Mouse (Mus musculus): ENCODE data around the gene Lims1. TPM values are rescaled to one million over a fixed set of nuclear protein-coding genes. Genes with fewer than 3 reads are reported as not detected.

Gene Lims1
- polyA plus RNA-seq, 1 experiment: 20.9 TPM

- no peak for TF ChIP-seq USF1 (IDR thresholded peaks at IDR 0.05; ENCODE audit: low read depth)
- no peak for TF ChIP-seq MYOD1 (IDR thresholded peaks at IDR 0.05; ENCODE audit: control insufficient read depth, insufficient read length, low read depth)
- no peak for TF ChIP-seq CTCF (IDR thresholded peaks at IDR 0.05; ENCODE audit: control insufficient read depth, insufficient read depth, insufficient read length)
- no peak for TF ChIP-seq CEBPB (IDR thresholded peaks at IDR 0.05; ENCODE audit: low read depth)
- no peak for TF ChIP-seq MAX (IDR thresholded peaks at IDR 0.05)
- TF ChIP-seq MYOG (IDR thresholded peaks at IDR 0.05; ENCODE audit: control insufficient read depth, extremely low read depth, insufficient read length): no peak
- TF ChIP-seq FOSL1 (IDR thresholded peaks at IDR 0.05; ENCODE audit: insufficient read depth, low read length, poor library complexity, severe bottlenecking): no peak
- H3ac ChIP-seq (ENCODE audit: control insufficient read depth, insufficient read length, low read depth): no peak overlapping the region
- H3K36me3 ChIP-seq (ENCODE audit: control insufficient read depth, insufficient read depth): peaks cover 13% of the 10 kb centered on the region
- H3K79me2 ChIP-seq (ENCODE audit: control insufficient read depth, insufficient read depth): peaks cover 100% of the 10 kb centered on the region
- no peaks in the 10 kb centered on the region for H3K27me3 ChIP-seq (ENCODE audit: control insufficient read depth, insufficient read depth, insufficient read length)
- no peak overlapping the region for H3K4me3 ChIP-seq (ENCODE audit: insufficient read depth, poor library complexity, severe bottlenecking)
- peaks cover 76% of the 10 kb centered on the region for H3K79me3 ChIP-seq (ENCODE audit: low read depth)
Measured at GRCm38 (mm10) chr10:58383282-58383681, 60.0 kb downstream of the Lims1 start.

- Histone ChIP-seq H3K79me3 (ENCODE audit: low read depth) (peaks cover 75% of the 10 kb centered on the region), H3K4me3 (ENCODE audit: insufficient read depth, poor library complexity, severe bottlenecking) (no peak overlapping the region), H3K36me3 (ENCODE audit: control insufficient read depth, insufficient read depth) (peaks cover 13% of the 10 kb centered on the region), H3K27me3 (ENCODE audit: control insufficient read depth, insufficient read depth, insufficient read length) (no peaks in the 10 kb centered on the region), H3ac (ENCODE audit: control insufficient read depth, insufficient read length, low read depth) (no peak overlapping the region), H3K79me2 (ENCODE audit: control insufficient read depth, insufficient read depth) (peaks cover 100% of the 10 kb centered on the region)
- no peak for TF ChIP-seq CEBPB (IDR thresholded peaks at IDR 0.05; ENCODE audit: low read depth)
- no peak for TF ChIP-seq MAX (IDR thresholded peaks at IDR 0.05)
- no peak for TF ChIP-seq MYOG (IDR thresholded peaks at IDR 0.05; ENCODE audit: control insufficient read depth, extremely low read depth, insufficient read length)
- no peak for TF ChIP-seq USF1 (IDR thresholded peaks at IDR 0.05; ENCODE audit: low read depth)
- no peak for TF ChIP-seq FOSL1 (IDR thresholded peaks at IDR 0.05; ENCODE audit: insufficient read depth, low read length, poor library complexity, severe bottlenecking)
- no peak for TF ChIP-seq MYOD1 (IDR thresholded peaks at IDR 0.05; ENCODE audit: control insufficient read depth, insufficient read length, low read depth)
- no peak for TF ChIP-seq CTCF (IDR thresholded peaks at IDR 0.05; ENCODE audit: control insufficient read depth, insufficient read depth, insufficient read length)
Measured at GRCm38 (mm10) chr10:58383761-58384160, 60.5 kb downstream of the Lims1 start.

- Histone ChIP-seq H3K27me3 (ENCODE audit: control insufficient read depth, insufficient read depth, insufficient read length) (no peaks in the 10 kb centered on the region), H3K79me3 (ENCODE audit: low read depth) (peaks cover 68% of the 10 kb centered on the region), H3K4me3 (ENCODE audit: insufficient read depth, poor library complexity, severe bottlenecking) (no peak overlapping the region), H3ac (ENCODE audit: control insufficient read depth, insufficient read length, low read depth) (no peak overlapping the region), H3K36me3 (ENCODE audit: control insufficient read depth, insufficient read depth) (peaks cover 13% of the 10 kb centered on the region), H3K79me2 (ENCODE audit: control insufficient read depth, insufficient read depth) (peaks cover 100% of the 10 kb centered on the region)
- TF ChIP-seq USF1 (IDR thresholded peaks at IDR 0.05; ENCODE audit: low read depth): no peak
Measured at GRCm38 (mm10) chr10:58385629-58386028, 62.4 kb downstream of the Lims1 start.

GRCm38 (mm10) chr10:58386997-58387396 lies 63.7 kb downstream of the Lims1 start:
- H3K79me3 ChIP-seq (ENCODE audit: low read depth): peaks cover 68% of the 10 kb centered on the region
- no peaks in the 10 kb centered on the region for H3K27me3 ChIP-seq (ENCODE audit: control insufficient read depth, insufficient read depth, insufficient read length)
- TF ChIP-seq MAX (IDR thresholded peaks at IDR 0.05): no peak
- TF ChIP-seq USF1 (IDR thresholded peaks at IDR 0.05; ENCODE audit: low read depth): no peak
- TF ChIP-seq FOSL1 (IDR thresholded peaks at IDR 0.05; ENCODE audit: insufficient read depth, low read length, poor library complexity, severe bottlenecking): no peak
- no peak for TF ChIP-seq CTCF (IDR thresholded peaks at IDR 0.05; ENCODE audit: control insufficient read depth, insufficient read depth, insufficient read length)
- TF ChIP-seq MYOD1 (IDR thresholded peaks at IDR 0.05; ENCODE audit: control insufficient read depth, insufficient read length, low read depth): no peak
- TF ChIP-seq CEBPB (IDR thresholded peaks at IDR 0.05; ENCODE audit: low read depth): no peak
- no peak for TF ChIP-seq MYOG (IDR thresholded peaks at IDR 0.05; ENCODE audit: control insufficient read depth, extremely low read depth, insufficient read length)
- H3K79me2 ChIP-seq (ENCODE audit: control insufficient read depth, insufficient read depth): peaks cover 100% of the 10 kb centered on the region
- no peak overlapping the region for H3ac ChIP-seq (ENCODE audit: control insufficient read depth, insufficient read length, low read depth)
- H3K4me3 ChIP-seq (ENCODE audit: insufficient read depth, poor library complexity, severe bottlenecking): no peak overlapping the region
- peaks cover 10% of the 10 kb centered on the region for H3K36me3 ChIP-seq (ENCODE audit: control insufficient read depth, insufficient read depth)

GRCm38 (mm10) chr10:58388648-58389047 lies 65.4 kb downstream of the Lims1 start:
- TF ChIP-seq CTCF (IDR thresholded peaks at IDR 0.05; ENCODE audit: control insufficient read depth, insufficient read depth, insufficient read length): no peak
- no peak for TF ChIP-seq FOSL1 (IDR thresholded peaks at IDR 0.05; ENCODE audit: insufficient read depth, low read length, poor library complexity, severe bottlenecking)
- TF ChIP-seq MYOG (IDR thresholded peaks at IDR 0.05; ENCODE audit: control insufficient read depth, extremely low read depth, insufficient read length): no peak
- no peak for TF ChIP-seq MYOD1 (IDR thresholded peaks at IDR 0.05; ENCODE audit: control insufficient read depth, insufficient read length, low read depth)
- no peak for TF ChIP-seq USF1 (IDR thresholded peaks at IDR 0.05; ENCODE audit: low read depth)
- no peak for TF ChIP-seq CEBPB (IDR thresholded peaks at IDR 0.05; ENCODE audit: low read depth)
- TF ChIP-seq MAX (IDR thresholded peaks at IDR 0.05): no peak
- no peaks in the 10 kb centered on the region for H3K27me3 ChIP-seq (ENCODE audit: control insufficient read depth, insufficient read depth, insufficient read length)
- H3K79me3 ChIP-seq (ENCODE audit: low read depth): peaks cover 75% of the 10 kb centered on the region
- no peak overlapping the region for H3ac ChIP-seq (ENCODE audit: control insufficient read depth, insufficient read length, low read depth)
- peaks cover 100% of the 10 kb centered on the region for H3K79me2 ChIP-seq (ENCODE audit: control insufficient read depth, insufficient read depth)
- peaks cover 6% of the 10 kb centered on the region for H3K36me3 ChIP-seq (ENCODE audit: control insufficient read depth, insufficient read depth)
- H3K4me3 ChIP-seq (ENCODE audit: insufficient read depth, poor library complexity, severe bottlenecking): no peak overlapping the region

GRCm38 (mm10) chr10:58389151-58389550 lies 65.9 kb downstream of the Lims1 start:
- no peak overlapping the region for H3ac ChIP-seq (ENCODE audit: control insufficient read depth, insufficient read length, low read depth)
- no peaks in the 10 kb centered on the region for H3K27me3 ChIP-seq (ENCODE audit: control insufficient read depth, insufficient read depth, insufficient read length)
- no peak overlapping the region for H3K4me3 ChIP-seq (ENCODE audit: insufficient read depth, poor library complexity, severe bottlenecking)
- H3K36me3 ChIP-seq (ENCODE audit: control insufficient read depth, insufficient read depth): peaks cover 6% of the 10 kb centered on the region
- peaks cover 100% of the 10 kb centered on the region for H3K79me2 ChIP-seq (ENCODE audit: control insufficient read depth, insufficient read depth)
- peaks cover 75% of the 10 kb centered on the region for H3K79me3 ChIP-seq (ENCODE audit: low read depth)
- TF ChIP-seq FOSL1 (IDR thresholded peaks at IDR 0.05; ENCODE audit: insufficient read depth, low read length, poor library complexity, severe bottlenecking): no peak
- no peak for TF ChIP-seq MYOG (IDR thresholded peaks at IDR 0.05; ENCODE audit: control insufficient read depth, extremely low read depth, insufficient read length)
- no peak for TF ChIP-seq CEBPB (IDR thresholded peaks at IDR 0.05; ENCODE audit: low read depth)
- no peak for TF ChIP-seq CTCF (IDR thresholded peaks at IDR 0.05; ENCODE audit: control insufficient read depth, insufficient read depth, insufficient read length)
- no peak for TF ChIP-seq USF1 (IDR thresholded peaks at IDR 0.05; ENCODE audit: low read depth)
- TF ChIP-seq MYOD1 (IDR thresholded peaks at IDR 0.05; ENCODE audit: control insufficient read depth, insufficient read length, low read depth): no peak
- TF ChIP-seq MAX (IDR thresholded peaks at IDR 0.05): no peak
